Mouse (Mus musculus): ENCODE measurements around the gene Umad1. TPM values are rescaled to one million over a fixed set of nuclear protein-coding genes. Genes with fewer than 3 reads are reported as not detected.

Umad1 gene
- polyA plus RNA-seq, 1 experiment from 2014 or later: 25.8 TPM

GRCm38 (mm10) chr6:8275098-8275497 is 16.0 kb downstream of the Umad1 start:
- no peaks in the 10 kb centered on the region for H3K36me3 ChIP-seq (ENCODE audit: control insufficient read depth, insufficient read depth, low read length)
- H3K9me3 ChIP-seq (ENCODE audit: control insufficient read depth, low read length): no peaks in the 10 kb centered on the region
- 3% methylated on average over 1 of the region's 1 CpGs for WGBS
- no peaks in the 10 kb centered on the region for H3K4me1 ChIP-seq (ENCODE audit: control insufficient read depth, insufficient read depth, low read length)
- no peak overlapping the region for H3K27ac ChIP-seq (ENCODE audit: low read depth, low read length)
- H3K9ac ChIP-seq (ENCODE audit: low read length): no peak overlapping the region
- DNase-seq (ENCODE audit: low spot score) (peak; percentile 27), ATAC-seq (ENCODE audit: insufficient read depth, low FRiP score, low TSS enrichment) (no peak)
- H3K4me2 ChIP-seq (ENCODE audit: low read depth): no peak overlapping the region
- H3K27me3 ChIP-seq (ENCODE audit: control insufficient read depth, insufficient read depth, low read length): no peaks in the 10 kb centered on the region
- H3K4me3 ChIP-seq (ENCODE audit: low read depth, low read length): no peak overlapping the region

DNA sequence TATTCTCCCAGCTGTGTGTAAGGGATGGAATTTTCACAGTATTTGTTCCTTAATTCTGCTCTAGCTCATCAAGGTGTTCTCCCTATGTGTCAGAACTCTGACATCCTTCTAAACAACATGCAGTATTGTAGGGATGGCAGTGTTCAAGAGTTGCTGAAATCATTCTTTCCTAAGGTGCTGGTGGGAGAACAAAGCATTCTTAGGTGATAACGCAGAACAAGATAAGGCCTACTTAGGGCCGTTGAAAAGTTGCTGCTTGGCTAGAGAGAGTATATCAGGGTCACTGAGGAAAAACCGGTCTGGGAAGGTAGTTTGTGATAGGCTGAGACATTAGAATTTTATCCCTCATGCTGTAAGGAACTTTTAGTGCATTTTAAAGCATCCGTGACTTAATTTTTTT is 17.3 kb downstream of the Umad1 start:
- ATAC-seq (ENCODE audit: insufficient read depth, low FRiP score, low TSS enrichment) (no peak), DNase-seq (ENCODE audit: low spot score) (no peak)
- Histone ChIP-seq H3K9me3 (ENCODE audit: control insufficient read depth, low read length) (no peaks in the 10 kb centered on the region), H3K4me2 (ENCODE audit: low read depth) (no peak overlapping the region), H3K27me3 (ENCODE audit: control insufficient read depth, insufficient read depth, low read length) (no peaks in the 10 kb centered on the region), H3K4me1 (ENCODE audit: control insufficient read depth, insufficient read depth, low read length) (no peaks in the 10 kb centered on the region), H3K27ac (ENCODE audit: low read depth, low read length) (no peak overlapping the region), H3K4me3 (ENCODE audit: low read depth, low read length) (no peak overlapping the region), H3K9ac (ENCODE audit: low read length) (no peak overlapping the region), H3K36me3 (ENCODE audit: control insufficient read depth, insufficient read depth, low read length) (no peaks in the 10 kb centered on the region)
- WGBS: 91% methylated on average over 4 of the region's 4 CpGs

DNA sequence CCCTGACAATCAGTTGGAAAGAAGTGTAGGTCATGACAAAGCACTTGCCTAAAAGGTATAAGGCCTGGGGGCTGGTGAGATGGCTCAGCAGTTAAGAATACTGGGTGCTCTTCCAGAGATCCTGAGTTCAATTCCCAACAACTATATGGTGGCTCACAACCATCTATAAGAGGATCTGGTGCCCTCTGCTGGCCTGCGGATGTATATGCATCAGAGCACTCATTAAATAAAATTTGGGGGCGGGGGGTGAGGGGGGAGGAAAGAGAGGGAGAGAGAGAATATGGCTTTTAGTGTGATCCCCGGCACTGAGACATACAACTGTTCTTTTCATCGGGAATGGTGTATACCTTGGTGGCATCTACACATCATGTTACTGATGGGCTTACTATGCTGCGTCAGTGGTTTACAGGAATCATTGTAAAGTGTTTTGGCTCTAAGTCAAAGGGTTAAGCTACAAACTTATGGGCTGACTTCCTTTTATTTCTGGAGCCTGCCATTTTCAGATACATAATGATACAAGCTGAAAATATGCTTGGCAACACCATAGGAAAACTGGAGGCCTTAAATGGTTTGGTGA is 19.4 kb downstream of the Umad1 start:
- Histone ChIP-seq H3K4me1 (ENCODE audit: control insufficient read depth, insufficient read depth, low read length) (no peaks in the 10 kb centered on the region), H3K36me3 (ENCODE audit: control insufficient read depth, insufficient read depth, low read length) (no peaks in the 10 kb centered on the region), H3K4me3 (ENCODE audit: low read depth, low read length) (no peak overlapping the region), H3K27ac (ENCODE audit: low read depth, low read length) (no peak overlapping the region), H3K9ac (ENCODE audit: low read length) (no peak overlapping the region), H3K4me2 (ENCODE audit: low read depth) (no peak overlapping the region), H3K9me3 (ENCODE audit: control insufficient read depth, low read length) (no peaks in the 10 kb centered on the region), H3K27me3 (ENCODE audit: control insufficient read depth, insufficient read depth, low read length) (no peaks in the 10 kb centered on the region)
- ATAC-seq (ENCODE audit: insufficient read depth, low FRiP score, low TSS enrichment): no peak
- DNase-seq (ENCODE audit: low spot score): peak; percentile 11
- WGBS: 77% methylated on average over 5 of the region's 5 CpGs

- Histone ChIP-seq H3K9me3 (ENCODE audit: control insufficient read depth, low read length) (no peaks in the 10 kb centered on the region), H3K27ac (ENCODE audit: low read depth, low read length) (no peak overlapping the region), H3K4me1 (ENCODE audit: control insufficient read depth, insufficient read depth, low read length) (no peaks in the 10 kb centered on the region), H3K27me3 (ENCODE audit: control insufficient read depth, insufficient read depth, low read length) (no peaks in the 10 kb centered on the region), H3K4me3 (ENCODE audit: low read depth, low read length) (no peak overlapping the region), H3K36me3 (ENCODE audit: control insufficient read depth, insufficient read depth, low read length) (no peaks in the 10 kb centered on the region), H3K9ac (ENCODE audit: low read length) (no peak overlapping the region), H3K4me2 (ENCODE audit: low read depth) (no peak overlapping the region)
- ATAC-seq (ENCODE audit: insufficient read depth, low FRiP score, low TSS enrichment) (no peak), DNase-seq (ENCODE audit: low spot score) (no peak)
- 86% methylated on average over 4 of the region's 4 CpGs for WGBS
Measured at GRCm38 (mm10) chr6:8283255-8283654, 24.2 kb downstream of the Umad1 start.

DNA sequence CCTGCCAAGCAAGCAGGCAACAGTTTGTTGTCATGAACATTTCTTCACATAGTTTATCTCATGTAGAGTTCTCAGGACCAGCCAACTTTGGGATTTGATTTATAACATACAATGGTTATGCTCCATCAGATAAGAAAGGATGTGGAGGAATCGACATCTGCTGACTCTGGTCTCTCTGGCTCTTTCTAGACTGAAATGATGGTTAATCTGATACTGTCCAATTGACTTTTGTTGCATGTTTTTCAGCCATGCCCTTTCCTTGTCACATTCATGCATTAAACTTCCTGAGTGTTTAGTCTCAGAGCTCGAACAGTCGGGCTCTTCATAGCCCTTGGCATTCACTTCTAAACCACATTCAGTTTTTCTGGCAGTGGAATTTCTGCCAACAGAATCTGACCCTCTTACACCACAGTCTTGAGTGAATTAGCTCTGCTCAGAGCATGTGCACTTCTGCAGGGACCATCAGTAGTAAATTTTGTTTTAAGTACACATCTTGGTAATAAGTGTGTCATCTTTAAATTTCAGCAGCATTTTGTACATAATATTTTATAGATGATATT is 26.4 kb downstream of the Umad1 start:
- H3K9me3 ChIP-seq (ENCODE audit: control insufficient read depth, low read length): no peaks in the 10 kb centered on the region
- 84% methylated on average over 3 of the region's 3 CpGs for WGBS
- no peaks in the 10 kb centered on the region for H3K4me1 ChIP-seq (ENCODE audit: control insufficient read depth, insufficient read depth, low read length)
- no peak overlapping the region for H3K4me3 ChIP-seq (ENCODE audit: low read depth, low read length)
- no peaks in the 10 kb centered on the region for H3K36me3 ChIP-seq (ENCODE audit: control insufficient read depth, insufficient read depth, low read length)
- DNase-seq (ENCODE audit: low spot score) (no peak), ATAC-seq (ENCODE audit: insufficient read depth, low FRiP score, low TSS enrichment) (no peak)
- no peak overlapping the region for H3K27ac ChIP-seq (ENCODE audit: low read depth, low read length)
- no peak overlapping the region for H3K9ac ChIP-seq (ENCODE audit: low read length)
- no peak overlapping the region for H3K4me2 ChIP-seq (ENCODE audit: low read depth)
- no peaks in the 10 kb centered on the region for H3K27me3 ChIP-seq (ENCODE audit: control insufficient read depth, insufficient read depth, low read length)

GRCm38 (mm10) chr6:8286146-8286545 is 27.1 kb downstream of the Umad1 start:
- no peak overlapping the region for H3K27ac ChIP-seq (ENCODE audit: low read depth, low read length)
- H3K9me3 ChIP-seq (ENCODE audit: control insufficient read depth, low read length): no peaks in the 10 kb centered on the region
- ATAC-seq (ENCODE audit: insufficient read depth, low FRiP score, low TSS enrichment) (no peak), DNase-seq (ENCODE audit: low spot score) (no peak)
- no peaks in the 10 kb centered on the region for H3K4me1 ChIP-seq (ENCODE audit: control insufficient read depth, insufficient read depth, low read length)
- no peaks in the 10 kb centered on the region for H3K36me3 ChIP-seq (ENCODE audit: control insufficient read depth, insufficient read depth, low read length)
- H3K27me3 ChIP-seq (ENCODE audit: control insufficient read depth, insufficient read depth, low read length): no peaks in the 10 kb centered on the region
- no peak overlapping the region for H3K4me3 ChIP-seq (ENCODE audit: low read depth, low read length)
- H3K4me2 ChIP-seq (ENCODE audit: low read depth): no peak overlapping the region
- H3K9ac ChIP-seq (ENCODE audit: low read length): no peak overlapping the region
- 93% methylated on average over 3 of the region's 3 CpGs for WGBS

GRCm38 (mm10) chr6:8288755-8289580 is 29.9 kb downstream of the Umad1 start:
- Histone ChIP-seq H3K27me3 (ENCODE audit: control insufficient read depth, insufficient read depth, low read length) (no peaks in the 10 kb centered on the region), H3K27ac (ENCODE audit: low read depth, low read length) (no peak overlapping the region), H3K4me3 (ENCODE audit: low read depth, low read length) (no peak overlapping the region), H3K9ac (ENCODE audit: low read length) (no peak overlapping the region), H3K36me3 (ENCODE audit: control insufficient read depth, insufficient read depth, low read length) (no peaks in the 10 kb centered on the region), H3K4me2 (ENCODE audit: low read depth) (no peak overlapping the region), H3K4me1 (ENCODE audit: control insufficient read depth, insufficient read depth, low read length) (no peaks in the 10 kb centered on the region), H3K9me3 (ENCODE audit: control insufficient read depth, low read length) (no peaks in the 10 kb centered on the region)
- no peak for DNase-seq (ENCODE audit: low spot score)
- 89% methylated on average over 4 of the region's 4 CpGs for WGBS
- ATAC-seq (ENCODE audit: insufficient read depth, low FRiP score, low TSS enrichment): no peak

DNA sequence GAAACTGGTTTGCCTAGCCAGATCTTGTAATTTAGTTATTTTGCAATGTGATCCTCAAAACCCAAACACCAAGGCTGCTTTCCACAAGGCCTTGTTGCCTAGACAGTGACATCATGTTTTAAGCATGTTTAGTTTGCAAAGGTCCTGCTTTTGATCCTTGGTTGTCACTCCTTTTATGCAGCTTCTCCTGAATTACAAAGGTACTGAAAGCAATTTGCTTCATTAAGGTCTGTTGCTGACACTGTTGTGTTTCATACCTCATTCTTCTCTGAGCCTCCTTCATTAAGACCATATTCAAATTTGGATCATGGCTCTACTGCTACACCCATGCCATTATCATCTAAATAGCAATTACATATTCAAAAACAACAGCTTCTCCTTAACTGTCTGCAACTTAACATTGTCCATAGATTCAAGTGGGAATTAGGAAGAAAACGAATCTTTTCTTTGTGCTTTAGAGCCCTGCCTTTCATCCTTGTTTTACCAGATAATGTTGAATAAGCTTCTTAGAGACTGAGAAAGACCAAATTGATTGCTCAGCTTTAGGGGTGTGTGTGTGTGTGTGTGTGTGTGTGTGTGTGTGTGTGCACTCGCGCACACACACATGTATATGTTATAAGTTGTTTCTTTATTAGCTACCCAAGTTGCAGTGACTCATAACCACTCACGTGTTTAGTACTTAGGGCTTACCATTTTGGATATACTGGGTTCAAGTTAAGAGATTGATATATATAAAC is 35.1 kb downstream of the Umad1 start:
- Histone ChIP-seq H3K36me3 (ENCODE audit: control insufficient read depth, insufficient read depth, low read length) (no peaks in the 10 kb centered on the region), H3K4me1 (ENCODE audit: control insufficient read depth, insufficient read depth, low read length) (no peaks in the 10 kb centered on the region), H3K9ac (ENCODE audit: low read length) (no peak overlapping the region), H3K4me3 (ENCODE audit: low read depth, low read length) (no peak overlapping the region), H3K9me3 (ENCODE audit: control insufficient read depth, low read length) (no peaks in the 10 kb centered on the region), H3K27me3 (ENCODE audit: control insufficient read depth, insufficient read depth, low read length) (no peaks in the 10 kb centered on the region), H3K27ac (ENCODE audit: low read depth, low read length) (no peak overlapping the region), H3K4me2 (ENCODE audit: low read depth) (no peak overlapping the region)
- ATAC-seq (ENCODE audit: insufficient read depth, low FRiP score, low TSS enrichment) (no peak), DNase-seq (ENCODE audit: low spot score) (no peak)
- WGBS: 86% methylated on average over 4 of the region's 4 CpGs
